Mouse (Mus musculus): ENCODE data around the gene Ms4a18. TPM values are rescaled to one million over a fixed set of nuclear protein-coding genes. Genes with fewer than 3 reads are reported as not detected.

Gene Ms4a18
- total RNA-seq, 4 experiments from 2014 or later, result not detected

Other genes starting within 250 kb of the Ms4a18 start
- gene Cd6, start 188.0 kb downstream of the Ms4a18 start, total RNA-seq (2022), result under 1 TPM in 3 of 4 experiments, not detected in 1; 0.16 to 0.20 (median 0.18) TPM
- gene Slc15a3, start 178.3 kb downstream of the Ms4a18 start, total RNA-seq (2022), result 10 to 100 TPM in 2 of 4 experiments, 1 to 10 TPM in 2; 1.1 to 19.4 (median 6.8) TPM
- gene Tmem132a, start 148.1 kb downstream of the Ms4a18 start, total RNA-seq (2022), result 100 to 1,000 TPM; 132 to 156 (median 148) TPM
- gene Tmem109, start 136.0 kb downstream of the Ms4a18 start, total RNA-seq (2022), result 10 to 100 TPM; 48.5 to 57.8 (median 54.0) TPM
- gene Prpf19, start 122.8 kb downstream of the Ms4a18 start, total RNA-seq (2022), result 100 to 1,000 TPM; 188 to 216 (median 197) TPM
- gene Zp1, start 97.4 kb downstream of the Ms4a18 start, total RNA-seq (2022), result not detected
- under 1 TPM in 2 of 4 experiments, not detected in 2; 0.16 to 0.35 TPM for gene Ptgdr2, start 80.9 kb downstream of the Ms4a18 start, total RNA-seq (2022)
- gene Ccdc86, start 68.8 kb downstream of the Ms4a18 start, total RNA-seq (2022), result 10 to 100 TPM in 2 of 4 experiments, 1 to 10 TPM in 2; 8.1 to 10.5 (median 9.8) TPM
- not detected for gene Ms4a10, start 43.4 kb downstream of the Ms4a18 start, total RNA-seq (2022)
- not detected for gene Ms4a15, start 24.8 kb downstream of the Ms4a18 start, total RNA-seq (2022)
- gene Ms4a8a, start 63.1 kb upstream of the Ms4a18 start, total RNA-seq (2022), result not detected
- not detected for gene 1700017D01Rik, start 112.8 kb upstream of the Ms4a18 start, total RNA-seq (2022)
- gene 1700025F22Rik, start 147.3 kb upstream of the Ms4a18 start, total RNA-seq (2022), result not detected
- gene Ms4a13, start 178.7 kb upstream of the Ms4a18 start, total RNA-seq (2022), result not detected
- gene Ms4a12, start 214.4 kb upstream of the Ms4a18 start, total RNA-seq (2022), result not detected
- gene Ms4a1, start 248.2 kb upstream of the Ms4a18 start, total RNA-seq (2022), result under 1 TPM in 1 of 4 experiments, not detected in 3; 0.09 TPM